Mouse (Mus musculus): ENCODE data around the gene BC117090.
"Not testable (repeated sequence)": the region's sequence is repeated elsewhere in the genome, so short reads cannot be mapped to it uniquely, and the experiment has no call there.

GRCm38 (mm10) chr16:36367648-36368047 is 33.5 kb upstream of the BC117090 start, which contains the start of gene BC100530:
- not testable (repeated sequence) for TF ChIP-seq CTCF, EP300 (IDR thresholded peaks at IDR 0.05)

Measured in lung, postnatal 0 days (tissue).